Mouse (Mus musculus): ENCODE data around the gene Gm28038. TPM values are rescaled to one million over a fixed set of nuclear protein-coding genes. Genes with fewer than 3 reads are reported as not detected.

Gene Gm28038
- polyA plus RNA-seq, 1 experiment = not detected

GRCm38 (mm10) chr2:30261921-30262839 is 18.7 kb upstream of the Gm28038 start:
- peaks cover 52% of the 10 kb centered on the region for H3K4me1 ChIP-seq (ENCODE audit: control insufficient read depth, insufficient read depth, low read length)
- TF ChIP-seq CTCF (conservative IDR thresholded peaks at IDR 0.05; ENCODE audit: insufficient read depth, insufficient read length, low read depth, low read length) = no peak
- TF ChIP-seq POLR2A (IDR thresholded peaks at IDR 0.05; ENCODE audit: low read depth, low read length) = no peak
- no peaks in the 10 kb centered on the region for H3K27me3 ChIP-seq (replicated peaks; ENCODE audit: control insufficient read depth, insufficient read depth, low read length)
- peak overlapping the region; percentile 32; the same call in 1 of the 2 replicates for H3K27ac ChIP-seq (ENCODE audit: insufficient read depth, low read depth, low read length)
- H3K36me3 ChIP-seq (ENCODE audit: control insufficient read depth, insufficient read depth, low read length) = 0 out of 2 replicates have a peak, but pooled peaks cover 2% of the 10 kb centered on the region
- peak; percentile 33 for DNase-seq
- no peak overlapping the region for H3K4me3 ChIP-seq (ENCODE audit: insufficient read depth, low read depth, low read length)
- WGBS = 89% methylated on average over 18 of the region's 18 CpGs

GRCm38 (mm10) chr2:30262840-30263441 is 17.9 kb upstream of the Gm28038 start:
- Histone ChIP-seq H3K27ac (ENCODE audit: insufficient read depth, low read depth, low read length) (peak overlapping the region; percentile 34), H3K36me3 (ENCODE audit: control insufficient read depth, insufficient read depth, low read length) (no peaks in the 10 kb centered on the region), H3K4me3 (ENCODE audit: insufficient read depth, low read depth, low read length) (no peak overlapping the region), H3K27me3 (replicated peaks; ENCODE audit: control insufficient read depth, insufficient read depth, low read length) (no peaks in the 10 kb centered on the region), H3K4me1 (ENCODE audit: control insufficient read depth, insufficient read depth, low read length) (peaks cover 53% of the 10 kb centered on the region)
- WGBS = 14% methylated on average over 4 of the region's 4 CpGs
- peak; percentile 93 for DNase-seq
- TF ChIP-seq POLR2A (IDR thresholded peaks at IDR 0.05; ENCODE audit: low read depth, low read length) (no peak), CTCF (conservative IDR thresholded peaks at IDR 0.05; ENCODE audit: insufficient read depth, insufficient read length, low read depth, low read length) (no peak)

- H3K36me3 ChIP-seq (ENCODE audit: control insufficient read depth, insufficient read depth, low read length) = no peaks in the 10 kb centered on the region
- TF ChIP-seq CTCF (conservative IDR thresholded peaks at IDR 0.05; ENCODE audit: insufficient read depth, insufficient read length, low read depth, low read length) (no peak), POLR2A (IDR thresholded peaks at IDR 0.05; ENCODE audit: low read depth, low read length) (no peak)
- H3K27me3 ChIP-seq (replicated peaks; ENCODE audit: control insufficient read depth, insufficient read depth, low read length) = no peaks in the 10 kb centered on the region
- peaks cover 51% of the 10 kb centered on the region for H3K4me1 ChIP-seq (ENCODE audit: control insufficient read depth, insufficient read depth, low read length)
- peak overlapping the region; percentile 93 for H3K27ac ChIP-seq (ENCODE audit: insufficient read depth, low read depth, low read length)
- no peak overlapping the region for H3K4me3 ChIP-seq (ENCODE audit: insufficient read depth, low read depth, low read length)
- no peak for DNase-seq
- 85% methylated on average over 6 of the region's 6 CpGs for WGBS
Measured at GRCm38 (mm10) chr2:30263811-30264210, 17.0 kb upstream of the Gm28038 start.

- 14% methylated on average over 7 of the region's 7 CpGs for WGBS
Measured at GRCm38 (mm10) chr2:30264671-30265519, 15.9 kb upstream of the Gm28038 start.

GRCm38 (mm10) chr2:30265767-30266253 is 15.0 kb upstream of the Gm28038 start, which contains the start of gene Phyhd1:
Gene Phyhd1, plus strand, starts transcription at chr2:30266203.
- Histone ChIP-seq H3K4me3 (ENCODE audit: insufficient read depth, low read depth, low read length) (peak within 1 kb of the TSS; percentile 39), H3K4me1 (ENCODE audit: control insufficient read depth, insufficient read depth, low read length) (peaks cover 55% of the 10 kb centered on the region)
- DNase-seq = peak; percentile 95

More at GRCm38 (mm10) chr2:30264671-30265519, 15.9 kb upstream of the Gm28038 start:
- H3K36me3 ChIP-seq (ENCODE audit: control insufficient read depth, insufficient read depth, low read length) = no peaks in the 10 kb centered on the region
- no peak overlapping the region for H3K4me3 ChIP-seq (ENCODE audit: insufficient read depth, low read depth, low read length)
- no peak for TF ChIP-seq POLR2A (IDR thresholded peaks at IDR 0.05; ENCODE audit: low read depth, low read length)
- no peak for TF ChIP-seq CTCF (conservative IDR thresholded peaks at IDR 0.05; ENCODE audit: insufficient read depth, insufficient read length, low read depth, low read length)
- no peaks in the 10 kb centered on the region for H3K27me3 ChIP-seq (replicated peaks; ENCODE audit: control insufficient read depth, insufficient read depth, low read length)
- peak; percentile 63 for DNase-seq
- peak overlapping the region; percentile 93 for H3K27ac ChIP-seq (ENCODE audit: insufficient read depth, low read depth, low read length)
- H3K4me1 ChIP-seq (ENCODE audit: control insufficient read depth, insufficient read depth, low read length) = peaks cover 52% of the 10 kb centered on the region

GRCm38 (mm10) chr2:30266392-30266941 is 14.4 kb upstream of the Gm28038 start:
- DNase-seq = peak; percentile 97
- Histone ChIP-seq H3K36me3 (ENCODE audit: control insufficient read depth, insufficient read depth, low read length) (no peaks in the 10 kb centered on the region), H3K4me3 (ENCODE audit: insufficient read depth, low read depth, low read length) (peak overlapping the region; percentile 39), H3K27me3 (replicated peaks; ENCODE audit: control insufficient read depth, insufficient read depth, low read length) (no peaks in the 10 kb centered on the region), H3K4me1 (ENCODE audit: control insufficient read depth, insufficient read depth, low read length) (peaks cover 55% of the 10 kb centered on the region), H3K27ac (ENCODE audit: insufficient read depth, low read depth, low read length) (peak overlapping the region; percentile 93)
- TF ChIP-seq CTCF (conservative IDR thresholded peaks at IDR 0.05; ENCODE audit: insufficient read depth, insufficient read length, low read depth, low read length) (no peak), POLR2A (IDR thresholded peaks at IDR 0.05; ENCODE audit: low read depth, low read length) (peak; percentile 76)
- 3% methylated on average over 4 of the region's 4 CpGs for WGBS

More at GRCm38 (mm10) chr2:30265767-30266253, 15.0 kb upstream of the Gm28038 start, which contains the start of gene Phyhd1:
- peak within 1 kb of the TSS; percentile 93 for H3K27ac ChIP-seq (ENCODE audit: insufficient read depth, low read depth, low read length)
- no peaks in the 10 kb centered on the region for H3K36me3 ChIP-seq (ENCODE audit: control insufficient read depth, insufficient read depth, low read length)
- no peaks in the 10 kb centered on the region for H3K27me3 ChIP-seq (replicated peaks; ENCODE audit: control insufficient read depth, insufficient read depth, low read length)
- TF ChIP-seq POLR2A (IDR thresholded peaks at IDR 0.05; ENCODE audit: low read depth, low read length) (no peak), CTCF (conservative IDR thresholded peaks at IDR 0.05; ENCODE audit: insufficient read depth, insufficient read length, low read depth, low read length) (0 out of 2 replicates have a peak, but pooled peaks have one; percentile 6)
- 13% methylated on average over 5 of the region's 5 CpGs for WGBS
